Mouse (Mus musculus) heart, adult 2 months (tissue): ENCODE data around the gene Zfp575.

Experiments
- CTCF ChIP-seq: fragments of 200-600 bp; IDR thresholded peaks from 2 replicates; pipeline ENCODE4 v1.8.1; 2022; ENCODE audit warnings: antibody characterized with exemption, mild to moderate bottlenecking, moderate library complexity
- EP300 ChIP-seq: fragments of 200-500 bp; IDR thresholded peaks from 2 replicates; pipeline ENCODE4 v1.6.1; 2011; ENCODE audit warnings: low read depth, low read length, control low read depth; ENCODE audit not compliant: insufficient read depth
- POLR2A ChIP-seq: fragments of 200-500 bp; IDR thresholded peaks from 2 replicates; pipeline ENCODE4 v1.6.1; 2011; ENCODE audit warnings: mild to moderate bottlenecking, low read depth, low read length, control low read depth; ENCODE audit not compliant: insufficient read depth

DNA sequence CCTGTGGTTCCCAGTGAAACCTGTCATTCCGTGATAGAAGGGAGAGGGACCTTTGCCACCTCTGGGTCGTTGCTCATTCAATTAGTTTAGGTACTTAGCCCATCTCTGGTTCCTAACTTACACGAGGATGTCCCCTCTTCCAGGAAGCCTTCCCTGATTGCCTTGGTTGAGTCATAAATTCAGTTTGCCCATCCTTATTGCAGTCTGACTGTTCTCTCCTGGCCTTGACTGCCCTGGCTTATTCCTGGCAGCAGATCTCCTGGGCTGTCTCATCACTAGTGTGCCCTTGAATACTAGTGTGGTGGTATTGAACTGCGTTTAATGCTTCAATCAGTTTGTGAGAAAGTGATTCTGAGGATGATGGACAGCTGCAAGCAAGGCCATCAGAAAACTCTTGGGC, 42.2 kb upstream of the Zfp575 start:
- TF ChIP-seq CTCF: no peak
- TF ChIP-seq POLR2A: no peak
- no peak for TF ChIP-seq EP300
